Mouse (Mus musculus) cerebellum, adult 2 months (tissue): Measurements from ENCODE around the gene Wwox. TPM values are rescaled to one million over a fixed set of nuclear protein-coding genes. Genes with fewer than 3 reads are reported as not detected.

ENCODE experiments used
- DNase-seq, 2 experiments: peaks; one replicate each; pipeline ENCODE4 v3.0.0; 2021
- H3K27ac ChIP-seq: fragments of 200-500 bp; 2 replicates; pipeline ENCODE4 v1.5.1; 2012; ENCODE audit warnings: low read length, control low read depth, inconsistent platforms; ENCODE audit not compliant: insufficient read depth
- H3K27me3 ChIP-seq: fragments of 200-500 bp; 2 replicates; pipeline ENCODE4 v1.6.1; 2012; ENCODE audit warnings: inconsistent platforms, mild to moderate bottlenecking, low read length, moderate library complexity; ENCODE audit not compliant: control insufficient read depth, insufficient read depth
- H3K4me1 ChIP-seq: fragments of 200-500 bp; 2 replicates; pipeline ENCODE4 v1.6.1; 2011; ENCODE audit warnings: low read length; ENCODE audit not compliant: control insufficient read depth, insufficient read depth
- H3K4me3 ChIP-seq: fragments of 200-500 bp; replicated peaks from 2 replicates; pipeline ENCODE3; 2011; ENCODE audit warnings: mild to moderate bottlenecking, low read depth, low read length, control low read depth; ENCODE audit not compliant: insufficient read depth
- CTCF ChIP-seq: fragments of 200-500 bp; IDR thresholded peaks from 2 replicates; pipeline ENCODE4 v1.5.1; 2011; ENCODE audit warnings: low read depth, mild to moderate bottlenecking, control low read depth, low read length, moderate library complexity, borderline replicate concordance; ENCODE audit not compliant: insufficient read depth
- POLR2A ChIP-seq: fragments of 200-500 bp; IDR thresholded peaks from 2 replicates; pipeline ENCODE4 v1.6.1; 2011; ENCODE audit warnings: low read length, control low read depth, borderline replicate concordance; ENCODE audit not compliant: insufficient read depth
- WGBS: fragments of 180-500 bp; shearing (Covaris S2); methylation state at CpG from one replicate; pipeline ENCODE4 v1.1.7; 2018; 5-methylcytosine and 5-hydroxymethylcytosine counted together
- polyA plus RNA-seq: library from polyadenylated mRNA; depleted of rRNA; stranded (reverse); fragments of >200 nt; gene quantifications from 2 replicates; pipeline ENCODE4 v1.2.3, GENCODE M21; 2012

The Wwox gene
- polyA plus RNA-seq, 1 experiment = 35.2 TPM

GRCm38 (mm10) chr8:114865911-114866310 is 426.5 kb downstream of the Wwox start:
- Histone ChIP-seq H3K4me3 (no peak overlapping the region), H3K27ac (no peak overlapping the region), H3K27me3 (peaks cover 2% of the 10 kb centered on the region; the same call in 1 of the 2 replicates), H3K4me1 (0 out of 2 replicates have a peak, but pooled peaks cover 2% of the 10 kb centered on the region)
- WGBS = 46% methylated on average over 3 of the region's 3 CpGs
- no peak for TF ChIP-seq POLR2A
- no peak for TF ChIP-seq CTCF
- no peak for DNase-seq

DNA sequence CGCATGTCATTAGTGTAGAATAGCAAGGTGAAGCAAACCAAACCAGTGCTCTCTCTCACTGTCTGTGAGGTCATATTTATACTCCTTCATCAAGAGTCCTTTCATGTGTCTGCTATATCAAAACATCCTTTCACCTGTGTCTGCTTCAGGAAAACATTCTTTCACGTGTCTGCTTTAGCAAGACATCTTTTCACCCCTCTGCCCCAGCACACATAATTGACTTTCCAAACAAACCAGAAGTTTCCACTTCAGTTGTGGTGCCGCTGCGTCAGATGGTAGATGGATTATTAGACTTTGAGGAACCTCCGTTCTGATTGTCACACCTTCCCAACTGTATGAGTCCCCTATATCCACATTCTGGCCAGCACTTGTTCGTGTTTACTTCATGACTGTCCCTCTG is 429.9 kb downstream of the Wwox start:
- H3K4me3 ChIP-seq = no peak overlapping the region
- no peak for DNase-seq
- H3K27me3 ChIP-seq = peaks cover 2% of the 10 kb centered on the region; the same call in 1 of the 2 replicates
- no peak overlapping the region for H3K27ac ChIP-seq
- H3K4me1 ChIP-seq = 0 out of 2 replicates have a peak, but pooled peaks cover 2% of the 10 kb centered on the region
- WGBS = 94% methylated on average over 6 of the region's 6 CpGs
- TF ChIP-seq CTCF (no peak), POLR2A (no peak)

- Histone ChIP-seq H3K27me3 (peaks cover 2% of the 10 kb centered on the region; the same call in 1 of the 2 replicates), H3K4me3 (no peak overlapping the region), H3K4me1 (0 out of 2 replicates have a peak, but pooled peaks cover 2% of the 10 kb centered on the region), H3K27ac (no peak overlapping the region)
- DNase-seq = no peak
- 97% methylated on average over 8 of the region's 8 CpGs for WGBS
- no peak for TF ChIP-seq POLR2A
- no peak for TF ChIP-seq CTCF
Observed at GRCm38 (mm10) chr8:114870410-114870809, 431.0 kb downstream of the Wwox start.

DNA sequence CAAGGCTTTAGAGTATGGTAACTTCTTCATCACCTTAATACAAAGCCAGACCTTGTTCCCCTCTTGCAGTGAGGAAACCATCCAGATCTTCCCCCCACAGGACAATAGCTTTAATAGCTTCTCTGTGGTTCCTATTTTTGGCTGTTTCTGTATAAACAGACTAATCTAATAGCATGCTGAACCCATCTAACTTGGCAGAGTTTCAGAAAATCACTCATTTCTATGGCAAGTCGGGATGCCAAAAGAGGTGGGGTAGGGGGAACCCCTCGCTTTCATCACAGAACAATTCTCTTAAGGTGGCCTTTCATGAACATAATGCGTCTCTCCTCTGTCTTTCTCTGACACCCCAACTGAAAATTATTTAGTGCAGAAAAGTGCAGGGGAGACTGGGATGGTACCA is 433.0 kb downstream of the Wwox start:
- 59% methylated on average over 3 of the region's 3 CpGs for WGBS
- Histone ChIP-seq H3K4me3 (no peak overlapping the region), H3K27ac (no peak overlapping the region), H3K27me3 (peaks cover 2% of the 10 kb centered on the region; the same call in 1 of the 2 replicates), H3K4me1 (no peaks in the 10 kb centered on the region)
- no peak for DNase-seq
- TF ChIP-seq CTCF (no peak), POLR2A (no peak)

DNA sequence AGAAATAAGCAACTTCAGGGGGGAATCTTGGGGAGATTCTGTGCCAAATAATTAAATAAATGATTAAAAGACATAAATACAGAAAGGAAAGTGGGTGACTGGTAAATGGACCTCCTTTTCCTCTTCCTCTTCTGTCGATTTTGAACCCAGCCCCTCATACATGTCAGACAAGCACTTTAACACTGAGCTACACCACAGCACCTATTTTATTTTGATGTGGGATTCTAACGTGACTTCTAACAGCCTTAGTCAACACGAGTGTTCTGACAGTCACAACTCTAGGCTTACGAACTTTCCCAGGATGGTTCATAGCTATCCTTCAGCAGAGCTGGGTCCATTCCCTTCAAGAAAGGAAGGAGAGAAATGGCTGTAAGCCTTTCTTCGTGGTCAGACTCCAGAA is 435.7 kb downstream of the Wwox start:
- H3K27me3 ChIP-seq = no peaks in the 10 kb centered on the region; the same call in 1 of the 2 replicates
- no peak for TF ChIP-seq CTCF
- TF ChIP-seq POLR2A = no peak
- no peak for DNase-seq
- H3K4me3 ChIP-seq = no peak overlapping the region
- WGBS = 86% methylated on average over 5 of the region's 5 CpGs
- no peaks in the 10 kb centered on the region for H3K4me1 ChIP-seq
- no peak overlapping the region for H3K27ac ChIP-seq

- no peak for DNase-seq
- 60% methylated on average over 11 of the region's 11 CpGs for WGBS
- no peaks in the 10 kb centered on the region; the same call in 1 of the 2 replicates for H3K27me3 ChIP-seq
- TF ChIP-seq CTCF (no peak), POLR2A (no peak)
- H3K4me3 ChIP-seq = no peak overlapping the region
- H3K27ac ChIP-seq = no peak overlapping the region
- H3K4me1 ChIP-seq = peaks cover 2% of the 10 kb centered on the region; the same call in 1 of the 2 replicates
Observed at GRCm38 (mm10) chr8:114876161-114876611, 436.7 kb downstream of the Wwox start.

- DNase-seq = no peak
- no peak for TF ChIP-seq POLR2A
- no peak for TF ChIP-seq CTCF
- 77% methylated on average over 9 of the region's 9 CpGs for WGBS
- Histone ChIP-seq H3K4me1 (peaks cover 7% of the 10 kb centered on the region), H3K27me3 (no peaks in the 10 kb centered on the region; the same call in 1 of the 2 replicates), H3K27ac (no peak overlapping the region), H3K4me3 (no peak overlapping the region)
Observed at GRCm38 (mm10) chr8:114876696-114877206, 437.3 kb downstream of the Wwox start.

DNA sequence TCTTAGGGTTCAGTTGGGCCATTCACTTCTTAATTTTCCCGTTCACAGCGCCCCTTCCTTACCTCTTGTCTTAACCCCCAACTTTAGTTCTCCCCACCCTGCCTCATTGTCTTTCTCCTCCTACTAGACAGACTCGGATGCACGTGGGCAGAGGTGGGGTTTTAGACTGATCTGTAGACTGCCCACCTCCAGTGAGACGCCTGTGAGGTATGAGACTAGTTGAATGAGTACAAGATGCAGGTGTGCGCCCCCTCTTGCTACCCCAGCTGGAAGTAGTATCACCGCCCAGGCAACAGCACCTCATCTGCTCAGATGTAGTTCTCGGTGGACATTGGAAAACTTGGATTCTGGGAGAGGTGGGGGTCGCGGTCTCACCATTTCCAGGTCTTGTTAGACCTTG is 437.8 kb downstream of the Wwox start:
- WGBS = 92% methylated on average over 10 of the region's 10 CpGs
- TF ChIP-seq CTCF (no peak), POLR2A (no peak)
- Histone ChIP-seq H3K27ac (no peak overlapping the region), H3K27me3 (no peaks in the 10 kb centered on the region; the same call in 1 of the 2 replicates), H3K4me3 (no peak overlapping the region), H3K4me1 (peaks cover 12% of the 10 kb centered on the region)
- no peak for DNase-seq
